Mouse (Mus musculus): ENCODE measurements at regions not wholly inside any gene's neighbourhood (a gene's known extent, or its start where the extent isn't known, plus 50 kb on each side); places are given as distances from the start of the nearest gene placed in this dataset.

GRCm38 (mm10) chr9:33233699-33234131 lies 597.7 kb downstream of the Ets1 start:
- TF ChIP-seq POLR2A (IDR thresholded peaks at IDR 0.05; ENCODE audit: low read depth, low read length) (no peak), CTCF (conservative IDR thresholded peaks at IDR 0.05; ENCODE audit: insufficient read depth, insufficient read length, low read depth, low read length) (no peak)
